Mouse (Mus musculus) neural tube, embryonic 15.5 days (tissue): ENCODE results near the gene Ankmy1. TPM values are rescaled to one million over a fixed set of nuclear protein-coding genes. Genes with fewer than 3 reads are reported as not detected.
A peak's percentile ranks its signal among the peaks of the same experiment; 100 is the strongest.

Source experiments
- ATAC-seq: fragments of 200-750 bp; cut with Nextera tagmentation; 2 replicates; pipeline ENCODE4 v1.8.0; 2017; ENCODE audit warnings: mild to moderate bottlenecking, moderate TSS enrichment, moderate library complexity; ENCODE audit not compliant: low FRiP score
- H3K27ac ChIP-seq: fragments of 300-500 bp; sonication (generic); replicated peaks from 2 replicates; pipeline ENCODE4 v1.5.1; 2015; ENCODE audit warnings: mild to moderate bottlenecking, inconsistent platforms
- H3K27me3 ChIP-seq: fragments of 300-500 bp; sonication (generic); replicated peaks from 2 replicates; pipeline ENCODE4 v1.6.1; 2015; ENCODE audit warnings: inconsistent platforms
- H3K36me3 ChIP-seq: fragments of 300-500 bp; sonication (generic); 2 replicates; pipeline ENCODE4 v1.6.1; 2015; ENCODE audit warnings: inconsistent platforms
- H3K4me1 ChIP-seq: fragments of 300-500 bp; sonication (generic); 2 replicates; pipeline ENCODE4 v1.6.1; 2015; ENCODE audit warnings: inconsistent platforms
- H3K4me2 ChIP-seq: fragments of 300-500 bp; sonication (generic); 2 replicates; pipeline ENCODE4 v1.6.1; 2015; ENCODE audit warnings: inconsistent platforms, mild to moderate bottlenecking, moderate library complexity
- H3K4me3 ChIP-seq: fragments of 300-500 bp; sonication (generic); replicated peaks from 2 replicates; pipeline ENCODE4 v1.5.1; 2015; ENCODE audit warnings: mild to moderate bottlenecking, inconsistent platforms
- H3K9ac ChIP-seq: fragments of 300-500 bp; sonication (generic); replicated peaks from 2 replicates; pipeline ENCODE4 v1.6.1; 2015; ENCODE audit warnings: mild to moderate bottlenecking, inconsistent platforms
- H3K9me3 ChIP-seq: fragments of 300-500 bp; sonication (generic); replicated peaks from 2 replicates; pipeline ENCODE4 v1.6.1; 2016; ENCODE audit warnings: inconsistent platforms
- WGBS: fragments of 180-500 bp; shearing (Covaris S2); methylation state at CpG from one replicate; pipeline ENCODE4 v1.1.7; 2015; ENCODE audit warnings: mixed read lengths; 5-methylcytosine and 5-hydroxymethylcytosine counted together
- polyA plus RNA-seq: library from polyadenylated mRNA; unstranded; fragments of >200 nt; fragmentation: Nextera tagmentation; extraction: Ambion mirVana; gene quantifications from 2 replicates; pipeline ENCODE4 v1.2.1, GENCODE M21; 2015

The Ankmy1 gene
- polyA plus RNA-seq, 1 experiment from 2014 or later, result 0.69 TPM

- WGBS, result under 1% methylated on average over 52 of the region's 57 CpGs
- no peaks in the 10 kb centered on the region for H3K9me3 ChIP-seq
- H3K27me3 ChIP-seq, result no peaks in the 10 kb centered on the region
- peak within 1 kb of the TSS; percentile 70 for H3K4me3 ChIP-seq
- H3K9ac ChIP-seq, result peak within 1 kb of the TSS; percentile 96
- peak within 1 kb of the TSS; percentile 70 for H3K4me2 ChIP-seq
- peaks cover 60% of the 10 kb centered on the region for H3K4me1 ChIP-seq
- H3K27ac ChIP-seq, result peak within 1 kb of the TSS; percentile 94
- peak; percentile 73 for ATAC-seq
- peaks cover 11% of the 10 kb centered on the region for H3K36me3 ChIP-seq
Observed at GRCm38 (mm10) chr1:92910239-92910885, 7.7 kb upstream of the Ankmy1 start, which contains the start of gene Rnpepl1. TSS of gene Rnpepl1 (plus strand) at chr1:92910783.

GRCm38 (mm10) chr1:92909068-92909467 lies 6.4 kb upstream of the Ankmy1 start:
- no peak overlapping the region for H3K4me3 ChIP-seq
- H3K9ac ChIP-seq, result no peak overlapping the region
- H3K4me1 ChIP-seq, result peaks cover 57% of the 10 kb centered on the region
- WGBS, result 63% methylated on average over 4 of the region's 4 CpGs
- no peaks in the 10 kb centered on the region for H3K9me3 ChIP-seq
- no peak overlapping the region for H3K27ac ChIP-seq
- H3K36me3 ChIP-seq, result peaks cover 3% of the 10 kb centered on the region; the same call in 1 of the 2 replicates
- H3K4me2 ChIP-seq, result no peak overlapping the region
- ATAC-seq, result no peak
- H3K27me3 ChIP-seq, result no peaks in the 10 kb centered on the region

GRCm38 (mm10) chr1:92908664-92909063 lies 6.0 kb upstream of the Ankmy1 start:
- WGBS, result 97% methylated on average over 3 of the region's 3 CpGs
- no peaks in the 10 kb centered on the region for H3K27me3 ChIP-seq
- no peaks in the 10 kb centered on the region for H3K36me3 ChIP-seq
- 0 out of 2 replicates have a peak overlapping the region, but pooled peaks have one; percentile 73 for H3K4me3 ChIP-seq
- H3K4me2 ChIP-seq, result no peak overlapping the region
- H3K9me3 ChIP-seq, result no peaks in the 10 kb centered on the region
- peaks cover 53% of the 10 kb centered on the region for H3K4me1 ChIP-seq
- no peak for ATAC-seq
- no peak overlapping the region for H3K9ac ChIP-seq
- H3K27ac ChIP-seq, result no peak overlapping the region

- ATAC-seq, result no peak
Observed at GRCm38 (mm10) chr1:92907632-92908360, 5.1 kb upstream of the Ankmy1 start.

GRCm38 (mm10) chr1:92906779-92907631 lies 4.3 kb upstream of the Ankmy1 start, which contains the start of gene Dusp28:
TSS of gene Dusp28 (plus strand) at chr1:92906981.
- H3K9me3 ChIP-seq, result no peaks in the 10 kb centered on the region
- peak; percentile 92 for ATAC-seq
- H3K27me3 ChIP-seq, result 0 out of 2 replicates have a peak, but pooled peaks cover under 1% of the 10 kb centered on the region
- peak within 1 kb of the TSS; percentile 67 for H3K9ac ChIP-seq
- under 1% methylated on average over 81 of the region's 81 CpGs for WGBS
- peak within 1 kb of the TSS; percentile 84 for H3K4me2 ChIP-seq
- H3K36me3 ChIP-seq, result no peaks in the 10 kb centered on the region
- H3K27ac ChIP-seq, result peak within 1 kb of the TSS; percentile 92
- H3K4me3 ChIP-seq, result peak within 1 kb of the TSS; percentile 73
- H3K4me1 ChIP-seq, result peaks cover 47% of the 10 kb centered on the region

More at GRCm38 (mm10) chr1:92907632-92908360, 5.1 kb upstream of the Ankmy1 start:
- WGBS, result 42% methylated on average over 20 of the region's 20 CpGs
- no peaks in the 10 kb centered on the region for H3K36me3 ChIP-seq
- peak overlapping the region; percentile 92 for H3K27ac ChIP-seq
- no peaks in the 10 kb centered on the region for H3K9me3 ChIP-seq
- peak overlapping the region; percentile 67 for H3K9ac ChIP-seq
- peak overlapping the region; percentile 84 for H3K4me2 ChIP-seq
- H3K4me3 ChIP-seq, result peak overlapping the region; percentile 73
- H3K4me1 ChIP-seq, result peaks cover 50% of the 10 kb centered on the region
- H3K27me3 ChIP-seq, result no peaks in the 10 kb centered on the region

GRCm38 (mm10) chr1:92905703-92906310 lies 3.1 kb upstream of the Ankmy1 start:
- Histone ChIP-seq H3K4me1 (peaks cover 41% of the 10 kb centered on the region), H3K27me3 (0 out of 2 replicates have a peak, but pooled peaks cover 5% of the 10 kb centered on the region), H3K4me3 (no peak overlapping the region), H3K9ac (no peak overlapping the region), H3K9me3 (no peaks in the 10 kb centered on the region), H3K36me3 (no peaks in the 10 kb centered on the region), H3K27ac (no peak overlapping the region), H3K4me2 (no peak overlapping the region; the same call in 1 of the 2 replicates)
- ATAC-seq, result no peak
- 95% methylated on average over 2 of the region's 2 CpGs for WGBS

- H3K27me3 ChIP-seq, result 0 out of 2 replicates have a peak, but pooled peaks cover 5% of the 10 kb centered on the region
- H3K9me3 ChIP-seq, result no peaks in the 10 kb centered on the region
- H3K4me1 ChIP-seq, result peaks cover 27% of the 10 kb centered on the region
- H3K36me3 ChIP-seq, result no peaks in the 10 kb centered on the region
- H3K9ac ChIP-seq, result no peak overlapping the region
- H3K27ac ChIP-seq, result no peak overlapping the region
- no peak for ATAC-seq
- H3K4me2 ChIP-seq, result no peak overlapping the region
- 79% methylated on average over 4 of the region's 4 CpGs for WGBS
- no peak overlapping the region for H3K4me3 ChIP-seq
Observed at GRCm38 (mm10) chr1:92903627-92904026, 921 bp upstream of the Ankmy1 start.

- no peaks in the 10 kb centered on the region for H3K27me3 ChIP-seq
- WGBS, result 15% methylated on average over 3 of the region's 3 CpGs
- ATAC-seq, result peak; percentile 77
Observed at GRCm38 (mm10) chr1:92895089-92895488, 7.6 kb downstream of the Ankmy1 start.

GRCm38 (mm10) chr1:92893896-92894295 lies 8.8 kb downstream of the Ankmy1 start:
- 81% methylated on average over 3 of the region's 3 CpGs for WGBS
- Histone ChIP-seq H3K27ac (no peak overlapping the region), H3K9me3 (no peaks in the 10 kb centered on the region), H3K9ac (no peak overlapping the region), H3K4me3 (no peak overlapping the region), H3K4me2 (no peak overlapping the region), H3K4me1 (no peaks in the 10 kb centered on the region), H3K27me3 (no peaks in the 10 kb centered on the region), H3K36me3 (no peaks in the 10 kb centered on the region)
- no peak for ATAC-seq

More at GRCm38 (mm10) chr1:92895089-92895488, 7.6 kb downstream of the Ankmy1 start:
- no peak overlapping the region for H3K27ac ChIP-seq
- H3K36me3 ChIP-seq, result no peaks in the 10 kb centered on the region
- no peak overlapping the region for H3K4me2 ChIP-seq
- H3K9me3 ChIP-seq, result no peaks in the 10 kb centered on the region
- no peak overlapping the region for H3K4me3 ChIP-seq
- no peaks in the 10 kb centered on the region for H3K4me1 ChIP-seq
- H3K9ac ChIP-seq, result no peak overlapping the region

GRCm38 (mm10) chr1:92892791-92893190 lies 9.9 kb downstream of the Ankmy1 start:
- no peak overlapping the region for H3K9ac ChIP-seq
- no peaks in the 10 kb centered on the region for H3K36me3 ChIP-seq
- 75% methylated on average over 3 of the region's 3 CpGs for WGBS
- H3K27ac ChIP-seq, result no peak overlapping the region
- ATAC-seq, result no peak
- H3K4me1 ChIP-seq, result no peaks in the 10 kb centered on the region
- no peaks in the 10 kb centered on the region for H3K9me3 ChIP-seq
- no peak overlapping the region for H3K4me3 ChIP-seq
- no peaks in the 10 kb centered on the region for H3K27me3 ChIP-seq
- H3K4me2 ChIP-seq, result no peak overlapping the region
